Mouse (Mus musculus) heart, embryonic 11.5 days (tissue): Measurements from ENCODE around the gene Camk2g. TPM values are rescaled to one million over a fixed set of nuclear protein-coding genes. Genes with fewer than 3 reads are reported as not detected.

Experiments used
- ATAC-seq: fragments of 200-750 bp; cut with Nextera tagmentation; replicated peaks from 2 replicates; pipeline ENCODE4 v1.8.0; 2017; ENCODE audit warnings: moderate library complexity; ENCODE audit not compliant: insufficient number of reproducible peaks, low FRiP score, low TSS enrichment
- H3K27ac ChIP-seq: fragments of 300-500 bp; sonication (generic); 2 replicates; pipeline ENCODE4 v1.5.1; 2014; ENCODE audit warnings: mild to moderate bottlenecking, low read depth, low read length
- H3K27me3 ChIP-seq: fragments of 300-500 bp; sonication (generic); 2 replicates; pipeline ENCODE4 v1.6.1; 2014; ENCODE audit warnings: mild to moderate bottlenecking, low read length, mixed read lengths; ENCODE audit not compliant: control insufficient read depth, insufficient read depth
- H3K36me3 ChIP-seq: fragments of 300-500 bp; sonication (generic); 2 replicates; pipeline ENCODE4 v1.6.1; 2014; ENCODE audit warnings: mild to moderate bottlenecking, low read length, moderate library complexity, mixed read lengths; ENCODE audit not compliant: control insufficient read depth, insufficient read depth
- H3K4me1 ChIP-seq: fragments of 300-500 bp; sonication (generic); 2 replicates; pipeline ENCODE4 v1.6.1; 2014; ENCODE audit warnings: low read length; ENCODE audit not compliant: control insufficient read depth, insufficient read depth
- H3K4me2 ChIP-seq: fragments of 300-500 bp; sonication (generic); 2 replicates; pipeline ENCODE4 v1.6.1; 2014; ENCODE audit warnings: mild to moderate bottlenecking, moderate library complexity
- H3K4me3 ChIP-seq: fragments of 300-500 bp; sonication (generic); 2 replicates; pipeline ENCODE4 v1.5.1; 2014; ENCODE audit warnings: low read depth, low read length
- H3K9ac ChIP-seq: fragments of 300-500 bp; sonication (generic); 2 replicates; pipeline ENCODE4 v1.6.1; 2014; ENCODE audit warnings: mild to moderate bottlenecking, low read depth, low read length, moderate library complexity
- H3K9me3 ChIP-seq: fragments of 300-500 bp; sonication (generic); replicated peaks from 2 replicates; pipeline ENCODE4 v1.6.1; 2016; ENCODE audit warnings: low read length; ENCODE audit not compliant: control insufficient read depth
- WGBS: fragments of 180-500 bp; shearing (Covaris S2); extraction: QIAGEN DNeasy Blood & Tissue Kit; methylation state at CpG from one replicate; pipeline ENCODE4 v1.1.7; 2014; ENCODE audit not compliant: insufficient replicate concordance; 5-methylcytosine and 5-hydroxymethylcytosine counted together
- polyA plus RNA-seq: library from polyadenylated mRNA; unstranded; fragments of >200 nt; fragmentation: Nextera tagmentation; extraction: Ambion mirVana; gene quantifications from 2 replicates; pipeline ENCODE4 v1.2.1, GENCODE M21; 2014

Camk2g gene
- polyA plus RNA-seq, 1 experiment from 2014 or later: 61.8 TPM

- WGBS: 1% methylated on average over 45 of the region's 57 CpGs
- H3K4me3 ChIP-seq: peak overlapping the region; percentile 86
- H3K27me3 ChIP-seq: no peaks in the 10 kb centered on the region
- H3K4me2 ChIP-seq: peak overlapping the region; percentile 88
- H3K27ac ChIP-seq: peak overlapping the region; percentile 79
- no peaks in the 10 kb centered on the region for H3K9me3 ChIP-seq
- peak; percentile 51 for ATAC-seq
- H3K36me3 ChIP-seq: peaks cover 16% of the 10 kb centered on the region; the same call in 1 of the 2 replicates
- peak overlapping the region; percentile 85 for H3K9ac ChIP-seq
- peaks cover 25% of the 10 kb centered on the region for H3K4me1 ChIP-seq
Observed at GRCm38 (mm10) chr14:20792922-20793757, 748 bp downstream of the Camk2g start.

DNA sequence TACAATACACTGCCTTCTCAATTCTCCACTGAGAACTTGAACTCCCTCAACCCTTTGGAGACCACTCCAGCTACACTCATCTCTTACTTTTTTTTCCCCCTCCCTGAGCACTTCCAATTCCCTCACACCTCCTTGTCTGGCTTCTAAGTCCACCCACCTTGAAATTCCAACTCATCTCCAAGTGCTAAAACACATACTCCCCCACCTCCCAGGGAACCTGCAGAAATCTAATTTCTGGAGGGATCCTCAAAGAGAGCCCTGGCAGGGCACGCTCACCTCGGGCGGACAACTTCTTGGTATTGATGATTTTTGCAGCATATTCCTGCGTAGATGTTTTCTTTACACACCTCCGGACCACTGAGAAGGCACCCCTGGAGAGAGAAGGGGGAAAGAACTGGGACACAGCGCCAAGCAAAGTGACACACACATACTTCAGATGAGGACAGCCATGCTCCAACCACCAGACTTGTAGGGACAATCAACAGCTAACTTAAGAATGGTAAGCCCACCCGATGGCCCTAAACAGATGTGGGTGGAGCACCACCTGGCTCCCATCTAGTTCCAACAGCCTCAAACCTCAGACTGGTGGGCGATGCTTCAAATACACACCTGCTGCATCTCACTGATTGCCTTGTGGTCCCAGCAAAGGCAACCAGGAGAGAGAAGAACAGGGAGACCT lies 1.5 kb downstream of the Camk2g start:
- peaks cover 32% of the 10 kb centered on the region for H3K4me1 ChIP-seq
- WGBS: 66% methylated on average over 8 of the region's 8 CpGs
- no peaks in the 10 kb centered on the region for H3K9me3 ChIP-seq
- peaks cover 16% of the 10 kb centered on the region; the same call in 1 of the 2 replicates for H3K36me3 ChIP-seq
- no peak for ATAC-seq
- peak overlapping the region; percentile 79; the same call in 1 of the 2 replicates for H3K27ac ChIP-seq
- H3K4me2 ChIP-seq: peak overlapping the region; percentile 88
- peak overlapping the region; percentile 86 for H3K4me3 ChIP-seq
- peak overlapping the region; percentile 85; the same call in 1 of the 2 replicates for H3K9ac ChIP-seq
- H3K27me3 ChIP-seq: no peaks in the 10 kb centered on the region

- H3K27me3 ChIP-seq: no peaks in the 10 kb centered on the region
- 78% methylated on average over 16 of the region's 16 CpGs for WGBS
- peaks cover 16% of the 10 kb centered on the region; the same call in 1 of the 2 replicates for H3K36me3 ChIP-seq
- no peak overlapping the region for H3K4me3 ChIP-seq
- no peak overlapping the region; the same call in 1 of the 2 replicates for H3K4me2 ChIP-seq
- H3K9me3 ChIP-seq: no peaks in the 10 kb centered on the region
- H3K9ac ChIP-seq: no peak overlapping the region
- no peak overlapping the region for H3K27ac ChIP-seq
- ATAC-seq: no peak
- H3K4me1 ChIP-seq: peaks cover 37% of the 10 kb centered on the region
Observed at GRCm38 (mm10) chr14:20791511-20792242, 2.2 kb downstream of the Camk2g start.

- Histone ChIP-seq H3K27me3 (no peaks in the 10 kb centered on the region), H3K36me3 (peaks cover 19% of the 10 kb centered on the region; the same call in 1 of the 2 replicates), H3K4me2 (no peak overlapping the region), H3K9ac (no peak overlapping the region), H3K4me1 (peaks cover 44% of the 10 kb centered on the region), H3K4me3 (no peak overlapping the region), H3K9me3 (no peaks in the 10 kb centered on the region), H3K27ac (no peak overlapping the region)
- 91% methylated on average over 6 of the region's 6 CpGs for WGBS
- ATAC-seq: no peak
Observed at GRCm38 (mm10) chr14:20790996-20791395, 2.9 kb downstream of the Camk2g start.

- H3K9me3 ChIP-seq: no peaks in the 10 kb centered on the region
- WGBS: 93% methylated on average over 5 of the region's 5 CpGs
- H3K9ac ChIP-seq: no peak overlapping the region
- no peak overlapping the region for H3K27ac ChIP-seq
- ATAC-seq: no peak
- H3K4me2 ChIP-seq: no peak overlapping the region
- H3K4me3 ChIP-seq: no peak overlapping the region
- peaks cover 47% of the 10 kb centered on the region for H3K4me1 ChIP-seq
- H3K27me3 ChIP-seq: no peaks in the 10 kb centered on the region
- H3K36me3 ChIP-seq: peaks cover 20% of the 10 kb centered on the region; the same call in 1 of the 2 replicates
Observed at GRCm38 (mm10) chr14:20790445-20790844, 3.4 kb downstream of the Camk2g start.

DNA sequence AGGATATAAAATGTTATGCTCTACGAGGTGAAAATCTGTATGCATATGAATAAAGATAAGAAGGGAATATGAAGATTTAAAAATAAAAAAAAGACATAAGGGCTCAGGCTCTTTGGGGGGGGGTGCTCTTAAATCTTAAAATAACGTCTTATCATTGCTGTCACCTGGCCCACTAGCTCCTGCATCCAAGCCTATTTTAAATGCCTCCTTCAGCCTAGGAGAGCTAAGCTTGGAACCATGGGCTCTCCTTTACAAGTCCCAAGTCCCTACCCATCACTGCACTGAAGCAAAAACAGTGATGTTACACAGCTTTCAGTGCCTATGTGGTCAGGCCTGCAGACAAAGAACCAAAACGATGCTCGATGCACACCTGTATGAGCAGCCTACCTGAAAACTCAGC lies 4.3 kb downstream of the Camk2g start:
- Histone ChIP-seq H3K27me3 (no peaks in the 10 kb centered on the region), H3K4me3 (no peak overlapping the region), H3K9ac (no peak overlapping the region), H3K27ac (no peak overlapping the region), H3K4me2 (no peak overlapping the region), H3K4me1 (peaks cover 50% of the 10 kb centered on the region), H3K9me3 (no peaks in the 10 kb centered on the region), H3K36me3 (peaks cover 20% of the 10 kb centered on the region; the same call in 1 of the 2 replicates)
- 77% methylated on average over 4 of the region's 4 CpGs for WGBS
- ATAC-seq: no peak

- no peak for ATAC-seq
- H3K27me3 ChIP-seq: no peaks in the 10 kb centered on the region
- H3K9ac ChIP-seq: no peak overlapping the region
- H3K4me3 ChIP-seq: no peak overlapping the region
- WGBS: 80% methylated on average over 3 of the region's 3 CpGs
- H3K4me2 ChIP-seq: no peak overlapping the region
- peak overlapping the region; percentile 25 for H3K27ac ChIP-seq
- H3K9me3 ChIP-seq: no peaks in the 10 kb centered on the region
- peaks cover 23% of the 10 kb centered on the region; the same call in 1 of the 2 replicates for H3K36me3 ChIP-seq
- peaks cover 51% of the 10 kb centered on the region for H3K4me1 ChIP-seq
Observed at GRCm38 (mm10) chr14:20788151-20788550, 5.7 kb downstream of the Camk2g start.

GRCm38 (mm10) chr14:20786611-20787015 lies 7.3 kb downstream of the Camk2g start:
- H3K36me3 ChIP-seq: peaks cover 21% of the 10 kb centered on the region; the same call in 1 of the 2 replicates
- H3K9ac ChIP-seq: no peak overlapping the region

More at GRCm38 (mm10) chr14:20786611-20787015, 7.3 kb downstream of the Camk2g start:
- peak overlapping the region; percentile 51 for H3K27ac ChIP-seq
- H3K4me3 ChIP-seq: no peak overlapping the region
- peaks cover 43% of the 10 kb centered on the region for H3K4me1 ChIP-seq
- H3K27me3 ChIP-seq: no peaks in the 10 kb centered on the region
- peak overlapping the region; percentile 37 for H3K4me2 ChIP-seq
- no peaks in the 10 kb centered on the region for H3K9me3 ChIP-seq
- WGBS: 51% methylated on average over 4 of the region's 4 CpGs
- no peak for ATAC-seq
